Mouse (Mus musculus): Measurements from ENCODE around the gene AI661453. TPM values are rescaled to one million over a fixed set of nuclear protein-coding genes. Genes with fewer than 3 reads are reported as not detected.
A peak's percentile ranks its signal among the peaks of the same experiment; 100 is the strongest.
"Not testable (repeated sequence)": the region's sequence is repeated elsewhere in the genome, so short reads cannot be mapped to it uniquely, and the experiment has no call there.

Gene AI661453
- not detected for polyA plus RNA-seq (2017; shearing (Covaris generic))

DNA sequence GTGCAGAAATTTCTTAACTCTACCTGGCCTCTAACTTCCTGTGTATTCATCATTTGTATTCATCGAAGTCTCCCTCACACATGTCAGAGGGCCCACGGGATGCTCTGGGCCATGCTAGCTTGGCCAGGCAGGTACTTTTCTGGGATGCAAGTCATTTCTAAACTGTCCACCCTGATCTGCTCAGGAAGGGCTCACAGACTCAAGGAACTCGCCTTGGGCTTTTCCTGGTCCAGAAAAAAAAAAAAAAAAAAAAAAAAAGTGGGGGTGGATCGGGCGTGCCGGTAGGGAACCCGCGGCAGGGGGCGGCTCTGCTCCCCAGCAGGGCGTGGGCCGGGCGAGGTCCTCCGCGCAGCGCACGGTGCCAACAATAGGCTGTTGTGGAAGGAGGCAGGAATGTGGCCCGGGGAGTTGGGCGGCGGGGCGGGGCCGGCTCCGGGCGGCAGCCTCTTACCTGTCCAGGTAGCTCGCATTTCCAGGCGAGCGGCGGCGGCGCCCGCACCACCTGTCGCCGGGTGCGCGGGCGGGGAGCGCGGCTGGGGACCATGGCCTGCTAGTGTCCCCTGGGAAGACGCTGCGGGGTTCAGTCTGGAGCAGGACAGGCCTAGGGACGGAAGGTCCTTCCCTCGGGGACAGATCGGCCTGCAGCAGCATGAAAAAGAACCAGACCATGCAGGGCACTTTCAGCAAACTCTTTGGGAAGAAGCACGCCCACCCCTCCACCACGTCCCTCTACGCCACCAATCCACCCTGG lies at the start of gene AI661453:
Gene AI661453, plus strand, starts transcription at position 460 of the 751 bp plus-strand sequence.
- ATAC-seq, result peak; percentile 37

DNA sequence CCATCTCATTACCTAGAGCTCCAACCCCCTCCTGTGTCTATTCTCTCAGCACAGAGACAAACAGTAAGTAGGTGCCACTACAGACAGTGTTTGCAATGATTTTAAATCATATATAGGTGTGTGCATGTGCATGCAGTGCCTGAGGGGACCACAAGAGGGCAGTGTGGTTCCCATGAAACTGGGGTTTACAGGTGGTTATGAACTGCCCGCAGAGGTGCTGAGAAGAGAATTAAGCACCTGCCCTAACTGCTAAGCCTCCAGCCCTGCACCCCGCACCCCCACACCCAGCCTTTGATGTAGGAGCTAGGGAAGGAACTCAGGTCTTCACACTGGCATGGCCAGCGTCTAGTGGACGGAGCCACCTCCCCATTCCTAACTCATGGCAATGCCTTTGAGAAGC lies 49.8 kb upstream of the AI661453 start:
- ATAC-seq, result no peak

DNA sequence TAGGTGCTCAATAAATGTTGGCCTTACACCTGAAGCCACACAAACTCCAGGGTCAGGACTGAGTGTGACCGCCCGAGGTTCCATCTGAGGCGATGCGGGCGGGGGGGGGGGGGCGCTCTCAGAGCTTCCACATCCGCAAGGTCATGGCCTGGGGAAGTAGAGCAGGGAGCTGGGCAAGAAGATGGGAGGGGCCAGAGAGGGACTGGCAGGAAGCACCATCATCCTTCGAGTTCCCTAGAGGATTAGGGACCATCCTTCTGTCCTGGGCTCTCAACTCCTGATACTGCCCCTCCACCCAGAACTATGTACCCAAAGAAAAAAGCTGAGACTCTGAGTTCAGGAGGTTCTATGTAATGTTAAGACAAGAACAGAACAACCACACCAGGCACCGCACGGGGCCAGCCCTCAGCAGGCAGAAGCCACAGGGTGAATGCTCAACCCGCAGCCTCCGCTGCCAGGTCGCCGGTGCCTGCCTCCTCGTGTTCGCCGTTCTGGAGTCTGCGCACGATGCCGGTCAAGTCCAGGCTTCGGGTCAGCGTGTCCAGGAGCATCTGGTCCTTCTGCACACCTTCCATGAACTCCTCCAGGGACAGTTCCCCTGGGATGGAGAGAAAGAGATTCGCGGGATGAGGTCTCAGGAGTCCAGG lies 42.1 kb upstream of the AI661453 start:
- ATAC-seq, result no peak

DNA sequence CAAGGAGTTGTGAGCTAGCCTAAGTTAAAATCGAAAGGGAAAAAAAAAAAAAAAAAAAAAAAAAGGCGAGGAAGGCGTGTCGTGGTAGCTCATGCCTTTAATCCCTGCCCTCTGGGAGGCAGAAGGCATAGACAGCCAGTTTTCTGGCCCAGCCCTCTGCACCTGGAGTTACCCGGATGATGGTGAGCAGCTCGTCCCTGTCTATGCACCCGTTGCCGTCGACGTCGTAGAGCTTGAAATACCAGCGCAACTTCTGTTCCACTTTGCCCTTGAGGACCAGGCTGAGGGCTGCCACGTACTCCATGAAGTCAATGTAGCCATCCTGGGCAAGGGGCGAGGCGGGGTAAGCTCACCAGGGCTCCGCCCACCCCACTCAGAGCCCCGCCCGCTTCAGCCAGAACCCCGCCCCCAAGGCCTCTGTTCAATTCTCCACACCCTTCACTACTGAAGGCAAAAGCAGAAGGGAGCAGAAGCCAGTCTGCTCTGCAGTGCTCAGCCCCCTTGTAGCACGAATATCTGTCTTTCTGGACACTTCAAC lies 41.0 kb upstream of the AI661453 start:
- peak; percentile 56 for ATAC-seq

DNA sequence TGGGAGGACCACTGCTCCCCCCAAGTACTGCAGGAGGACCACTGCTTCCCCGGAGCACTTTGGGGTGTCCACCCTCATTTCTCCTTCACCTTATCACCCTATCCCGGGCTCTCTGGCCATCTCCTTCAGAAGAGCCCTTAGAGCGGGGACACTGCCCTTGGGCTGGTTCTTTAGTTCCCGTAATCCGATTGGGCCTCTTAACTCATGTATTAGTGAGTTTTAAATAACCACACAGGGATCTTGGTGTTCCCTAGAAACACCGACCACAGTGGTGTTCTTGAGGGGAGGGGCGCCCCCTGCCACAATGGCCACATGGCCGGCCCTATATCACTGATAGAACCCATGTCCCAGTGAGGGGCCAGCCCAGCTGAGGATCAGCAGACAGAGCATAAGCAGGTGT lies 37.3 kb upstream of the AI661453 start:
- no peak for ATAC-seq

DNA sequence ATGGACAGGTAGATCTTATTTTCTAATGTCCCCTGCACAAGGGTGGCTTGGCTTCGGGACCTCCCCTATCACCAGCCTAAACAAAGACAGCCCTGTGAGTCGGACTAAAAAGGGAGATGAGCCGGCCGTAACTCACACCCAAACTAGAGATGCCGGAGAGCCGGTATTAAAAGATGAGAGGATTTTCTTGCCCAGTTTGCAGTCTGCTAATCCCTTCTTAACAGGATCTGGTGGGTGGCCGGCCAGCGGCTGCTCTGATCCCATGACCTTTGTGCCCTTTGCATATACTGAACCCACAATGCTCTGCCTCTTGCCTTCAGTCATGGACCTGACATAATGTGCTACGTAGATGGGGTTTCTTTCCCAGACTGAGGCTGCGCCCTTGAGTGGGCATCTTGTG lies 36.0 kb upstream of the AI661453 start, which contains the start of gene Guca1a:
Gene Guca1a, minus strand, starts transcription at position 134 of the 400 bp plus-strand sequence.
- no peak for ATAC-seq

DNA sequence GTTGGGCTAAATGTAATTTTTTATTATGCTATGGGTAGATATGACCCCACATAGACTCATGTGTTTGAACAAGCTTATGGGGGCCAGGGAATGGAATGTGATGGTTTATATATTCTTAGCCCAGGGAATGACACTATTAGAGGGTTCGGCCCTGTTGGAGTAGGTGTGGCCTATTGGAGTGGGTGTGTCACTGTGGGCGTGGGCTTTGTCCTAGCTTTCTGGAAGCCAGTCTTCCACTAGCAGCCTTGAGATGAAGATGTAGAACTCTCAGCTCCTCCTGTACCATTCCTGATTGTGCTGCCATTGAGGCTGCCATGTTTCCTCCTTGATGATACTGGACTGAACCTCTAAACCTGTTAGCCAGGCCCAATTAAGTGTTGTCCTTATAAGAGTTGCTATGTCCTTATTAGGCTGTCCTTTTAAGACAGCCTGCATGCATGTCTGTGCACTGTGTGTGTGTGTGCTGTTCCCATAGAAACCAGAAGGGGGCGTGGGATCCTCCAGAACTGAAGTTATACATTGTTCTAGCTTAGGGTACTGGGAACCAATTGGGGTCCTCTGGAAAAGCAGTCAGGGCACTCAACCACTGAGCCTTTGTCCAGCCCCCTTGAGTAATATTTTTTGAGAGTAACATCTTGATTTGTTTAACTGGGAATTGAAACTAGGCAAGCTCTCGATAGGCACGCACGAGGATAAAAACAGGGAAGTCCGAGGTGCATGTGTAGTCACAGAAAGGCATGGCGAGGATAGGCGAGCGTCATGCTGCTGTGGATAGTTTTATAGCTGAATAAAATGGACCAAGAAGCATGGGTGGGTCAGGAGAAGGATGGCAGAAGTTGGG lies 28.5 kb upstream of the AI661453 start:
- no peak for ATAC-seq

DNA sequence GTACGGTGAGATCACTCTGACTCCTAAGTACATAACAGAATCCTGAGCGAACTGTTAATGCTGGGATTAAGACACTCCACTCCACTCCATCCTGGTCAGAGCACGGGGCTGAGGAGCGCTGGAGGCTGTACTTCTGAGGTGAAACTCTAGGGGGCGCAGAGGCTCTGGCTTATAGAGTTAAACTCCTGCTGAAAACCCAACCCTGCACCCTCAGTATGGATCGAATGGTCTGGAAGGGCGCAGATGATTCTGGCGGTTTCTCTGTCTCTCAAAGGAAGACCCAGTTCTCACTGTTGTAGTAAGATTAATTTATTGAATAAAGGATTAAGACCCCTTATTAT lies 27.9 kb upstream of the AI661453 start:
- peak; percentile 62 for ATAC-seq

DNA sequence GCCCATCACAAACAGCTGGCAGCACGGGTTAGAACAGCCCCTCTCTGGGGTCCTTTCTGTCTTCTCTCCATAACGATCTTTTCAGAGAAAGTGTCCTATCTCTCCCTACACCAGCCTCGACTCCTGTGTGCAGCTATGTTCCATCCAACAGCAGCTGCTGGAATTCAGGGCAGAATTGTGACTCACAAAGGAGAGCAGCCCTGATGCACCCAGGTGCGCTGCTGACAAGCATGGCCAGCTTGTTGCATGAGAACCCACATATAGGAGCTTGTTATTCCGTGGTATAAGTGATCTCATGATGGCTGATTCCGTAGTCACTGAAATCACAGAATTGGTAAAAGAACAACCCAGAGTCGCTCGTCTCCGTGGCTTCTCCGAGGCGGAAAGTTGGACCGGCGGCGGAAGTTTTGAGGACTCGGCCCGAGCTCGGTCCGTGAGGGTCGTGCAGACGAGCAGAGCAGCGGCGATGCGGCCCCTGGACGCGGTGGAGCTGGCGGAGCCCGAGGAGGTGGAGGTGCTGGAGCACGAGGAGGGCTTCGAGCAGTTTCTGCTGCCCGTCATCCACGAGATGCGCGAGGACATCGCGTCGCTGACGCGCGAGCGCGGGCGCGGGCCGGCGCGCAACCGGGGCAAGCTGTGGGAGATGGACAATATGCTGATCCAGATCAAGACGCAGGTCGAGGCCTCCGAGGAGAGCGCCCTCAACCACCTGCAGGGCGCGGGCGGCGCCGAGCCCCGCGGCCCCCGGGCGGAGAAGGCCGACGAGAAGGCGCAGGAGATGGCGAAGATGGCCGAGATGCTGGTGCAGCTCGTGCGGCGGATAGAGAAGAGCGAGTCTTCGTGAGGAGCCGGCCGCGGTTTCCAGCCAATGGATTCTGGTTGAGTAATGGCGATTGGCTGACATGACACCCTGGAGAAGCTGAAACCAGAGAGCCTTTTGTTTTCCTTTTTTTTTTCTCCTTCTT lies 26.2 kb upstream of the AI661453 start:
- peak; percentile 32 for ATAC-seq

DNA sequence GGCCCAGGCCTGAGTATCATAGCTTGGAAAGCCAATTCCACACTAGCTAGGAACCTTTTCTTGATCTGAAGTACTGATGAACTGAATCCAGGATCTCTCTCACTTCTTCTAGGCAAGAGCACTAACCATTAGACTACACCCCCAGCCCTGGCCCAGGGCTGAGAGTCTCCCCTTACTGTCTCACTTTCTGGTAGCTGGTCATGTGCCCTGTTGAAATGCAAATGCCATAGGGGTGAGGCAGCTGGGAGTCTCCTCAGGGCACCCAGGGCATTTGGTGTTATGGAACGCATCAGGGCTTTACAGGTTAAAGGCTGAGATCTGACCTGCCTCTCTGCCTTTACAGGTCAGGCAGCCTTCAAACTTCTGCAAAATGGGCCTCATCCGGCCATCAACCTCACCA lies 16.2 kb upstream of the AI661453 start:
- no peak for ATAC-seq

DNA sequence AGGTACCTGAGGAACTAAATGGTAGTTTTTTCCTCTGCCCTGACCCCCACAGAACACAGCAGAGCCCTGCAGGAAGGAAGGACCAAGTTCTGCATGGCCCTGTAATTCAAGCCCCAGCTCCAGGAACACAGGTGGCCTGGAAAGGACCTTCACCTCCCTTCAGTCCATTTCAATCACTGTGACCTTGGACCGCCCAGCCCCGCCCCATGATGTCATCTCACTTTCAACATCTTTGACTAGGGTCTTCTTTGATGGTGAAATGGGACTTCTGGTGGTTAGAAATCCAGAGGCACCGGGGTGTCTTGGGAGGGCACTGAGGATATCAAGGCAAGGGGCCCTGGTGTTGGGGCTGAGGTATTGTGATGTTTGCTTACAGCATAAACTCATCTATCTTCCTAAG lies 14.8 kb upstream of the AI661453 start:
- no peak for ATAC-seq

DNA sequence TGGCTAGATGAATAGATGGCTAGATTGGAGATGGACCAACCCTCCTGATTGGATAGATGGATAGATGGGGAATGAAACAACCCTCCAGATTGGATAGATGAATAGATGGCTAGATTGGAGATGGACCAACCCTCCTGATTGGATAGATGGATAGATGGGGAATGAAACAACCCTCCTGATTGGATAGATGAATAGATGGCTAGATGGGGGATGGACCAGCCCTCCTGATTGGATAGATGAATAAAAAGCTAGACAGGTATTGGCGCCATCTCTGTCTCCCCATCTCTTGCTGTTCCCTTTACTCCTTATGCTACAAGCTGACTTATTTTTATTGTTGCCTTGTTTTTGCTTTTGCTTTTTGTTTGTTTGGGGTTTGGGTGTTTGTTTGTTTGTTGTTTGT lies 13.8 kb upstream of the AI661453 start:
- not testable (repeated sequence) for ATAC-seq

DNA sequence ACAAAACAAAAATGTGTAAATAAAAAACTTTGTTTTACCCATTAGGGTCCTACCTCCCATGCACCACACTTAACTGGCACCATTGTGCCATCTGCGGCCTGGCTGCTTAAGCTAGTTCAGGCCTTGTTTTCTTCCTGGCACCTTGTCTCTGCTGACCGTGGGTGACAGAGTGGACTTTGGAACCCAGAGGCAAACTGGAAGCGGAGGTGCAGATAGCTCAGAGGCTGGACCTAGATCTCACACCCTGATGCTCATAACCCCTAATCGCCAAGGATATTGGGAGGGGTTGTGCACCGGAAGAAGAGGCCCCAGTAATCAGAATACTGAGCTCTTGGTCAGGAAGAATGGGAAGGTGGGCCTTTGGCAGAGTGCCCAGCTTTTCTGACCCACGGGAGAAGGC lies 12.2 kb upstream of the AI661453 start:
- ATAC-seq, result no peak

DNA sequence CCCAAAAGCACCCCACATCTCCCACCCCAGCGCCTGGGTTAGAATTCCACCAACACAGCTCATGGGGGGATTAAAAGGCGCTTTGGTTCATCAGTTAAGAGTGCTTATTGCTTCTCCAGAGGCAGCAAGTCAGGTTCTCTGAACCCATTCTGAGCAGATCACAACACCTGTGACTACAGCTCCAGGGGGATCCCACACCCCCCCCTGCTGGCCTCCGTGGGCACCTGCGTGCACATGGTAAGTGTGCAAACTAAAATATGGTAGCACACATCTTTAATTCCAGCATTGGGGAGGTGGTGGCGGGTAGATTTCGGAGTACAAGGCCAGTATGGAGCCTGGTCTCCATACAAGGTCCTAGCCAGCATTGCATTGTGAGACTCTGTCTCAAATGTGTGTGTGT lies 9.1 kb upstream of the AI661453 start:
- ATAC-seq, result no peak

DNA sequence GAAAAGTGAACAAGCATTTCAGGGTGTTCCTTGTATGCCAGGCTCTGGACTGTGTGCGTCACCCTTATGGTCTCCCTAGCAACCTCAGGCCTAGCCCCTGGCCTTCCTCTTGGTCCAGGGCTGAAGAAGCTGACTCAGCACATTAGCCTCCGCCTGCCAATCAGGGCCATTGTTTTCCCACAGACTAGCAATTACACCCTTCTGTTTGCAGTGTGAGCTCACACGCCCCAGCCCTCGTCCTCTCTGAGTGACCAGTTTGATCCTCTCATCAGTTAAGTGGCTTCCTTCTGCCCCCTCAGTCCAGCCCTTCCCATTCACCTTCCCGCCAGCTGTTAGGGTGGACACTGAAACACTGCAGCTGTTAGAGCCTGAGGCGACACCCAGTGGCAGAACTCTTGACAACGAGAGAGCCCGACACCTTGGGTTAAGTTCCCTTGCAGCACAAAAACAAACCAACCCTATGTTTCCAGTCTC lies 7.5 kb upstream of the AI661453 start:
- ATAC-seq, result no peak

DNA sequence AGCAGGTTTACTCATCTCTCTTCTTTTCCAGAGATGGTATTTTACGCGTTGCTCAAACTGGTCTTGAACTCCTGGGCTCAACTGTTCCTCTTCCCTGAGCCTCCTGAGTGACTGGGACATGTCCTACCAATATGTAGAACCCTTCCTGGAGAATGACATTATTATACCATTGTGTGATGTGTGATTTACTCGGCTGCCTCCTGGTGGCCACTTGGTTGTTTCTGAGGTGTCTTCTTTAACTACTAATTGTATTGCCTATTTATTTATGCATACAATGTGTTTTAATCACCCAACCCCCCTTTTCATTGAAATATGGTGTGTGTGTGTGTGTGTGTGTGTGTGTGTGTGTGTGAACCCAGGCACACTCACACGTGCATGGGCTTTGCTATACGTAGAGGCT lies 5.6 kb upstream of the AI661453 start:
- no peak for ATAC-seq

DNA sequence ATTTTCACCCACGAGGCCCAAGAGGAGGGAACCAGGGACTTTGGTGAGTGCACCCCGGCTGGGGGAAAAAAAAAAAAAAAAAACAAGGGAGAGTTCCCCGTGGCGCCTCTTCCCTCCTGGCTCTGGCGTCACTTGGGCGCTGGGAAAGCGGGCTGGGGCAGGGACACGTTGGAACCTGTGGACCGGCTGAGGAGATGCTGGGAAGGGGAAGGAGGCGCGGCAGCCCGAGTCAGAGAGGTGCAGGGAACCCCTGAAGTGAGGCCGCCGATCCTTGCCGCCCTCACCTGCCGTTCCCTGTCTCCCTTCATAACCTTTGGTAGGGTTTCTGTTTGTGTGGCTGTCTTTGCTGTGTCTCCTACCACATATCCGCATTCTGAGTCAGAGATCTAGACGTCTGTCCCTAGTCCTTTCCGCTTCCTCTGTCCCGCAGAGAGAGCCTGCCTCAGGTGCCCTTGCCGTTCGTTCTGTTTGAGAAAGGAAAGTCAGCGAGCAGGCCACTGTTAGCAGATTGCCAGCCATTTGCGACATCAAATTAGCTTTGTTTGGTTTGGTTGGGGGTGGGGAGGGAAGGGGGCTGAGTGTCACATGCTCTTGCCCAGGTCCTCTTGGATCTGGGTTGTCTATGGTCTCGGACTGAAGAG lies 612 bp downstream of the AI661453 start, which contains the start of gene 1700001C19Rik:
Gene 1700001C19Rik, minus strand, starts transcription at position 470 of the 641 bp plus-strand sequence.
- ATAC-seq, result peak; percentile 62

DNA sequence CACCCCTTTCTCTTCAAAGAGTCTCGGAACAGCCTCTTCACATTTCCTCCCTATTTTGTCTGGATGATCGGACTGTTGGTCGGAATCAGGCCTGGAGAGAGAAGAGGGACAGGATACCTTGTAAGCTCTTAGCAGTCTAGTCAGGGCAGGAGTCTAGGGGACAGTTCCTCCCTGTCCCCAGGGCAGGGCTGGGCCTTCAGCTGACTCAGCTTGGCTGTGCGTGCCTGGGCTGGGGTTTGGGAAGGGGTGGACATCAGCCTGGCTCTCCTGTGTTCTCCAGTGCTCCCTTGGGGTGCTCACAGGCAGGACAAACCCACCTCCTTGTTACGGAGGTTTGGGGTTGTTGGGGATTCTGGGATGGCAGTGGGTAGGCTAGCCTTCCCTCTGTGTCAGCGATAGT lies 2.2 kb downstream of the AI661453 start:
- ATAC-seq, result no peak

DNA sequence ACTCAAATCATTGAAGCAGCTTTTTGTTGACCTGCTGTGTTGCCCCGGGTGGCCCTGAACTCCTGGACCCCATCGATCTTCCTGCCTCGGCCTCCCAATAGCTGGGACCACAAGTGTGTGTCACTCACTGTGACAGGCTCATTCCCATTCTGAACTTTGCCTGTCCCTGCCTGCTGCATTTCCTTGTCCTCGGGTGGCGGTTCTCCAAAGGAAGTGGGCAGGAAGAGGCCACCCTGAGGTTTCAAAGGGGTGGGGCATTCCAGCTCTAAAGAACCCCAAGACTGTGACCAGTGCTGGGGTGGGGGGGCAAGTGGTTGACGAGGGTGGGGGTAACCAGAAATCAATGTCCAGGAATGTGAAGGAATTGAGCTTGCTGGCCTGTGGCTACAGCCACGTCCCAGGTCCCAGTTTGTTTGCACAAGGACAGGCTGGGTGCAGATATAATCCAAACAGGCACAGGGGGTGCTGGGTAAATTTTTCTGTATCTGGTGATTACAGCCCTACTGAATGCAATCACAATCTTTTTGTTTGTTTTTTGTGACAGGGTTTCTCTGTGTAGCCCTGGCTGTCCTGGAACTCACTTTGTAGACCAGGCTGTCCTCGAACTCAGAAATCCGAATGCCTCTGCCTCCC lies 3.1 kb downstream of the AI661453 start:
- ATAC-seq, result no peak

DNA sequence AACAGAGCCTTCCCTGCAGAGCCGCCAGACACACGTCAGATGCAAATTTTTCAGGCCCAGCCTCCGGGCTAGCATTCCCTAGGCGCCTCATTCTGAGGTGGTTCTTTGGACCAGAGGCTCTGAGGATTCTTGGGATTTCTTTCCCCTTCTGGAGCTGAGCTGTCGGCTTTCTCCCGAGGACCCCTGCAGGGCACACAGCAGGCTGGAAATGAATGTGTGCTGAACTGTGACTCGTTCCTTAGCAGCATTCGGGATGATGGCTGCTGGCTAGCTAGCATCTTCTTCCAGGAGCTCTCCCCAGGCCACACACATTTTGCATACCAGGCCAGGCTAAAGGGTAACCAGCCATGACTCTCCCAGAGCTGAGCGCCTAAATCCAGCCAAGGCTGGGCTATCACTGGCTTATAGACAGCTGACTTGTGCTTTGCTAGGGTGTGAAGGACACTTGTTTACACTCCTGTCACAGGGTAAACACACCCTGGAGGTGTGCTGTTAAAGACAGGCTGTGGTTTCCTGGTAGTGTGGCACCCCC lies 4.0 kb downstream of the AI661453 start:
- ATAC-seq, result no peak
